Mouse (Mus musculus): ENCODE measurements around the gene Orm1. TPM values are rescaled to one million over a fixed set of nuclear protein-coding genes. Genes with fewer than 3 reads are reported as not detected.

The Orm1 gene
- not detected in 2 replicates for polyA plus RNA-seq (2016; fragmentation: Nextera tagmentation; extraction: Ambion mirVana)

DNA sequence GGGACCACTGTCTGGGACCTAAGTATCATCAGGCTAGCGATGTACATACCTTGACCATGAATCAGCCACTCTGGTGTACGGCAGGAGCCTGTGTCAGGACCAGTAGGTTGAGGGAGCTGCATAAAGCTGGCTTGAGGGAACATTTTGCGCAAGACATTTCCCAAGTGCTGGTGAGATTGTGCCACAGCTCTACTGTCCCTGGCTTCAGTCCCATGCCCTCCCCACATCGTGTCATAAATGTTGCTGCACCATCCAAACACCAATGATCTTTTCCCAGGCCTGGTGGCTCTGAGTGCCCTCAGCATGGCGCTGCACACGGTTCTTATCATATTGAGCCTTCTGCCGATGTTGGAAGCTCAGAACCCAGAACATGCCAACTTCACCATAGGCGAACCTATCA, at the start of gene Orm1:
Orm1 (plus strand) TSS at position 266 of the 400 bp plus-strand sequence.
- H3K4me3 ChIP-seq: no peak within 1 kb of the TSS
- ATAC-seq (ENCODE audit: insufficient number of reproducible peaks, low FRiP score): no peak
- no peaks in the 10 kb centered on the region for H3K36me3 ChIP-seq
- WGBS: 81% methylated on average over 8 of the region's 8 CpGs
- no peaks in the 10 kb centered on the region for H3K4me1 ChIP-seq (replicated peaks)
- no peak within 1 kb of the TSS for H3K9ac ChIP-seq
- H3K27ac ChIP-seq (ENCODE audit: poor library complexity, severe bottlenecking): no peak within 1 kb of the TSS
- no peaks in the 10 kb centered on the region; the same call in 1 of the 2 replicates for H3K27me3 ChIP-seq (replicated peaks)
- H3K9me3 ChIP-seq (replicated peaks): no peaks in the 10 kb centered on the region
- H3K4me2 ChIP-seq: no peak within 1 kb of the TSS

DNA sequence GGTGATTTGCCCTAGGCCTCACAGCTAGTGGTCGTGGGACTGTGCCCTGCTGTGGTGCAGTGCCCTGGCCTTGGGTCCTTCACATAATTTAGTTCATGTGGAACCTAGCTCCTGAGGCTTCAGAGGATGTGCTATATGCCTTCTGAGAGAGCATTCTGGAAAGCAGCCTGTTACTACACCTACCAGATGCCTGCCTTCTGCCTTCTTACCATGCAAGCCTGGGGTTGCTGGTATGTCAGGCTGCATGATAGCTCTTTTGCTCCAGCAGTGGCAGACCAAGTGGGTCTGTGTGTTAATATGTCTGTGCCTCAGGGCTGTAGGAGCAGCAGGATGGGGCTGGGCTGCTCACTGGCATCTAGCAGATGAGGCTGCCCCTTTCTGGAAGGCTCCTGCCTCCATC, 48.7 kb upstream of the Orm1 start:
- WGBS: 60% methylated on average over 1 of the region's 1 CpGs
- no peak for ATAC-seq (ENCODE audit: insufficient number of reproducible peaks, low FRiP score)
- no peak overlapping the region for H3K9ac ChIP-seq
- 0 out of 2 replicates have a peak, but pooled peaks cover 3% of the 10 kb centered on the region for H3K27me3 ChIP-seq (replicated peaks)
- no peaks in the 10 kb centered on the region for H3K9me3 ChIP-seq (replicated peaks)
- no peak overlapping the region for H3K4me2 ChIP-seq
- H3K27ac ChIP-seq (ENCODE audit: poor library complexity, severe bottlenecking): no peak overlapping the region
- H3K36me3 ChIP-seq: no peaks in the 10 kb centered on the region; the same call in 1 of the 2 replicates
- H3K4me3 ChIP-seq: no peak overlapping the region
- H3K4me1 ChIP-seq (replicated peaks): peaks cover 12% of the 10 kb centered on the region

DNA sequence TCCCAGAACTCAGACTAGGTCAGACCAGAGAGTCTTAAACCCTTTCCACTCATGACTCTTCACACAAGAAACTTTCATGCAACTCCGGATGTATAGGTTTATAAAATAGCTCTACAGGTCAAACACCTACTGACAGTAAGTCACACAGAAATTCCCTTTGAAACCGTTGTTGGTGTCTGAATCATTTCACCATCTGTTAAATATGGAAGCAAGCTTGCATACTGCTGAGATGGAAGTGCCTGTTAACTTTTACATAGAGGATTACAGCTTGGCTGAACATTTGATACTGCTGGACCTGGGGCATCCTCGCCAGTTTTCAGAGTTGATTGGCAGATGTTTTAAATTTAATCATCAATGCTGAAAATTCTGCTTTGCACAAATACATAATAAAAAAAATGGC, 48.1 kb upstream of the Orm1 start:
- H3K36me3 ChIP-seq: no peaks in the 10 kb centered on the region; the same call in 1 of the 2 replicates
- no peak for ATAC-seq (ENCODE audit: insufficient number of reproducible peaks, low FRiP score)

DNA sequence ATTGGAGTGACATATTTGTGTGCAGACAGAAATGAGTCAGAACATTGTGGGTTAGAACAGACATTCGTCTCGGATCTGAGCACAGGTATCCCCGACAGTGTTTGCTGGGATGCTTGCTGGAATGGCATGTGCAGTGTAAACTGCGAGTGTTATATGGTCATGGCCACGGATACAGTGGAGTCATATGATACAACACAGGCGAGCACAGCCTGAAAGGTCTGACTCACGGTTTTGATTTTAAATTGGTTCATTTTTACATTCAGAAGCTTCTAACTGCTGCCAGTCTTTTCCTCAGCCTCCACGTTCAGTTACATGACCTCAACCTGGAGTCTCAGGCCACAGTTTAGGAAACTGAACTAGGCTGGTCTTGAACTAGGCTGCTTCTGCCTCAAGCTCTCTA, 47.5 kb upstream of the Orm1 start:
- WGBS: 67% methylated on average over 8 of the region's 8 CpGs
- 0 out of 2 replicates have a peak, but pooled peaks cover 3% of the 10 kb centered on the region for H3K27me3 ChIP-seq (replicated peaks)
- no peaks in the 10 kb centered on the region for H3K9me3 ChIP-seq (replicated peaks)

More for the DNA sequence above, 48.1 kb upstream of the Orm1 start:
- 57% methylated on average over 3 of the region's 3 CpGs for WGBS
- H3K9me3 ChIP-seq (replicated peaks): no peaks in the 10 kb centered on the region
- no peak overlapping the region for H3K27ac ChIP-seq (ENCODE audit: poor library complexity, severe bottlenecking)
- H3K27me3 ChIP-seq (replicated peaks): 0 out of 2 replicates have a peak, but pooled peaks cover 3% of the 10 kb centered on the region
- H3K4me1 ChIP-seq (replicated peaks): peaks cover 6% of the 10 kb centered on the region
- no peak overlapping the region for H3K4me2 ChIP-seq
- no peak overlapping the region for H3K4me3 ChIP-seq
- no peak overlapping the region for H3K9ac ChIP-seq

DNA sequence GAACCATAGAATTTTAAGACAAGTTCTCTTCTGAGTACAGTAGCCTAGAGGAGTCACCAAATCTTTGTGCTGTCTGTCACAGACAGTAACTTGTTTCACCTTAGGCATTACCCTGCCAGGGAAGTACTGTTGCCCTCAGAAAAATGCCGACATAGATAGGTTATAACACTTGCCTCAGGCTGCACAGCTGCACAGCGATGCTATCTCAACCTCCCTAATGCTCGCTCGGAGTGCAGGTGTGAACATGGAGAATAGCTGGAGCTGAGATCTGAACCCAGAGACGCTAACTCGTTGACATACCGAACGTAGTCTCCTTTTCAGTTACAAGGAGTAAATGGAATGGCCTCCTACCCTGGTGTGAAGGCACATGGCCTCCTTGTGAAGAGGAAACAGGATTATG, 46.2 kb upstream of the Orm1 start:
- WGBS: 79% methylated on average over 8 of the region's 8 CpGs
- Histone ChIP-seq H3K27ac (ENCODE audit: poor library complexity, severe bottlenecking) (no peak overlapping the region), H3K4me2 (no peak overlapping the region), H3K9ac (no peak overlapping the region), H3K4me3 (no peak overlapping the region), H3K27me3 (replicated peaks) (0 out of 2 replicates have a peak, but pooled peaks cover 3% of the 10 kb centered on the region), H3K9me3 (replicated peaks) (no peaks in the 10 kb centered on the region), H3K4me1 (replicated peaks) (peaks cover 5% of the 10 kb centered on the region; the same call in 1 of the 2 replicates), H3K36me3 (no peaks in the 10 kb centered on the region; the same call in 1 of the 2 replicates)
- no peak for ATAC-seq (ENCODE audit: insufficient number of reproducible peaks, low FRiP score)

More for the DNA sequence above, 47.5 kb upstream of the Orm1 start:
- H3K27ac ChIP-seq (ENCODE audit: poor library complexity, severe bottlenecking): no peak overlapping the region
- ATAC-seq (ENCODE audit: insufficient number of reproducible peaks, low FRiP score): no peak
- H3K4me2 ChIP-seq: no peak overlapping the region
- no peaks in the 10 kb centered on the region; the same call in 1 of the 2 replicates for H3K36me3 ChIP-seq
- no peak overlapping the region for H3K9ac ChIP-seq
- H3K4me3 ChIP-seq: no peak overlapping the region
- peaks cover 5% of the 10 kb centered on the region; the same call in 1 of the 2 replicates for H3K4me1 ChIP-seq (replicated peaks)

DNA sequence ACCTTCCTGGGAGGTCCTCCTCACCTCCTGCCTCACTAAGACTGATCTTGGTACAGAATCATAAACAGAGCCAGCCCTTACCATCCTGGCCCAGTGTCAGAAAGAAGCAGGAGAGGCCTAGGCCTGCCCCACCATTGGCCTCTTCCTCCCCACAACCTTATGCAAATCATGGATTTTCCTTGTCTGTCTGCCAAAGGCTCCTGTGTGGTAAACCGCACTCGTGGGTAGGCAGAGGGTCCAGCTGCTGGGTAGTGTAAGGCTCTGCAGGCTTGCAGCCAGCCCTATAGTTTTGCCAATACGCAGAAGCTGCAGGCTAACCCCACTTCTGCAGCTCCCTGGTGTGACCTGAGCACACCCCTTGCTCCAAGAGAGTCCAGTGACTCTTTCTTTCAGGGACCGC, 41.7 kb upstream of the Orm1 start:
- H3K4me3 ChIP-seq: no peak overlapping the region
- no peaks in the 10 kb centered on the region for H3K9me3 ChIP-seq (replicated peaks)
- H3K4me2 ChIP-seq: no peak overlapping the region
- no peak overlapping the region for H3K27ac ChIP-seq (ENCODE audit: poor library complexity, severe bottlenecking)
- WGBS: 57% methylated on average over 4 of the region's 4 CpGs
- ATAC-seq (ENCODE audit: insufficient number of reproducible peaks, low FRiP score): no peak
- peaks cover 12% of the 10 kb centered on the region; the same call in 1 of the 2 replicates for H3K27me3 ChIP-seq (replicated peaks)
- no peak overlapping the region for H3K9ac ChIP-seq
- H3K36me3 ChIP-seq: no peaks in the 10 kb centered on the region
- peaks cover 2% of the 10 kb centered on the region; the same call in 1 of the 2 replicates for H3K4me1 ChIP-seq (replicated peaks)

DNA sequence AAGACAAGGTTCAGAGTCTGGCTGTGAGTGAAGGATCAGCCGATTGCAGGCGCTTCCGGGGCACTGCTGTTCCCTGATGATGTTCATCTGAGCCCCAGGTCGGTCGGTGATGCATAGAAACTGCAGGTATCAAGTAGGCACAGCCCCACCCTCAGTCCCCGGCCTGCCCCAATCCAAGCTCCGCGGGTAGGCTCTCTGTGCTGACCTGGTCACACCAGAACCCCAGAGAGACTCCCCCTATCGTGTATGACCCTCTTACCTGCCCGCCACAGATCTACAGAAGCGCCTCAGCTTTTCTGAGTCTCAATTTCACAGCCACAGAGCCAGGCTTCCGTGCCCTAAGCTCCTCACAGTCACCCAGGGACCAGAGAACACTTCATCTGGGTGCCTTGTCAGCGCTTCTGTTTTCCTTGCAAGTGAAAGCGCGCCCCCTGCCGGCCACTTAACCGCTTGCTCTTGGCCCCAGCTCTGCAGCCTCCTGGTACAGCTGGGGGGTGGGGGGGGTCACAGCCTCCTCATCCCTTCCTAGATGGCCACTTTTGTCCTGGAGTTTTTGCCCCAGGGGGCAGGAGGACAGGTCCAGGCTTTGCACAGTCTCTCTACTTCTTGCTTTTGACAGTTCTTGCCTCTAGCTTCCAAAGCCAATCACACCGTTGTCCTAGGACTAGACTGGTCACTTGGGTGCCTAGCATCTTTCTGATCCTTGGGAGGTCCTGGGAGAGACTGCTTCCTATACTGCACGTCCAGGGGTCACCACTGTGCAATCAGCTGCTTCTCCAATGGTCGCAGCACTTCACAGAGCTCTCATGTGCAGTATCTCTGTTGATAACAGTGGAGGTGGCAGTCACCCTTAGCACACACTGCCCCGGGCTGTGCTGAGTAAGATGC, 36.9 kb upstream of the Orm1 start:
- peaks cover 9% of the 10 kb centered on the region; the same call in 1 of the 2 replicates for H3K27me3 ChIP-seq (replicated peaks)
- no peaks in the 10 kb centered on the region for H3K36me3 ChIP-seq
- H3K4me3 ChIP-seq: no peak overlapping the region
- WGBS: 26% methylated on average over 21 of the region's 21 CpGs
- H3K4me2 ChIP-seq: no peak overlapping the region
- ATAC-seq (ENCODE audit: insufficient number of reproducible peaks, low FRiP score): no peak
- H3K27ac ChIP-seq (ENCODE audit: poor library complexity, severe bottlenecking): no peak overlapping the region
- peaks cover 26% of the 10 kb centered on the region for H3K4me1 ChIP-seq (replicated peaks)
- H3K9ac ChIP-seq: no peak overlapping the region
- no peaks in the 10 kb centered on the region for H3K9me3 ChIP-seq (replicated peaks)

DNA sequence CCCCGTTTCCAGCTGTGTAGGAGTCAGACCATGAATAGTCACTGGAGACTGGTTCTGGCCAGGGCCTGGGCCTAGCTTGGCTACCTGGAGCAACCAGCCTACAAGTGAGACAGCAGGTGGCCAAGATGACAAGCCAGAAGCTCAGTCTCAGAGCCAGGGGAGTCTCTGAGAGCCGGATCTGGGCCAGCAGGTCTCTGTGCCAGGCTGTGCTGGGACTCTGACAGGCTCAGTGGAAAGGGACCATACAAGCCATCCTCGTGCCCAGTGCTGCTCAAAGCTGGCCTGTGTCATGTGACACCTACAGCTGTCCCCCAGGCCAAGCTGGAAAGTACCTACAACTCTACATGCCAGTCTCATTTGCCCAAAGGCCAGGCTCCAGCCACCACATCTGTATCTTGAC, 36.0 kb upstream of the Orm1 start:
- no peak overlapping the region for H3K27ac ChIP-seq (ENCODE audit: poor library complexity, severe bottlenecking)
- no peak overlapping the region for H3K4me3 ChIP-seq
- H3K9ac ChIP-seq: no peak overlapping the region
- no peaks in the 10 kb centered on the region for H3K36me3 ChIP-seq
- H3K9me3 ChIP-seq (replicated peaks): no peaks in the 10 kb centered on the region
- no peak overlapping the region for H3K4me2 ChIP-seq
- peaks cover 26% of the 10 kb centered on the region for H3K4me1 ChIP-seq (replicated peaks)
- H3K27me3 ChIP-seq (replicated peaks): peaks cover 9% of the 10 kb centered on the region; the same call in 1 of the 2 replicates
- ATAC-seq (ENCODE audit: insufficient number of reproducible peaks, low FRiP score): no peak
- 58% methylated on average over 3 of the region's 3 CpGs for WGBS

DNA sequence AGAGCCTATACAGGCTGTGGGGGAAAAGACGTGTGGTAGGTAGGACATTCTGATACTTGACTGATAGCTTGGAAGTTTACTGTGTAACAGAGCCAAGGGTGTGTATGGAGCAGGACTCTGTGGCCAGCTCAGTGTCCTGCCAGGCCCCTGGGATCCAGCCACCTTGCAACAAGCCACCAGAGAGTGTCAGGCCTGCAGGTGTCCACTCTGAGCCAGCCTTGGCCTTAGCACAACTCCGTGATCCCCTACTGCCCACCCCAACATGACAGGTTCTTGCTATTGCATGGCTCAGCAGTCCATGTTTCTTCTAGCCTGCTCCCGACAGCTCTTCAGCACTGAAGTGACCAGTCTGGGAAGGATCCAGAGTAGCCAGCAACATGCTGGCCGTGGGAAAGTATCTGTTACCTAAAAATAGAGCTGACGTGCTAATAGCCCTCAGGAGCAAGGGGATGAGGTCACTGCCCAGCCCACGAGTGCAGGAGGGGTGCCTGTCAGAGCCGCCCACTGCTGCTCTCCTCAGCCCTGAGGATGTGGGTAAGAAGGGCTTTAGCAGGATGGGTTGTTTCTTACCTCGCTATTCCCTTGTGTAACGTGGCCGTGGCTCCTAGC, 34.0 kb upstream of the Orm1 start:
- peaks cover 9% of the 10 kb centered on the region; the same call in 1 of the 2 replicates for H3K27me3 ChIP-seq (replicated peaks)
- no peak overlapping the region for H3K4me3 ChIP-seq
- H3K36me3 ChIP-seq: no peaks in the 10 kb centered on the region
- H3K9ac ChIP-seq: peak overlapping the region; percentile 39; the same call in 1 of the 2 replicates
- peak overlapping the region; percentile 90 for H3K27ac ChIP-seq (ENCODE audit: poor library complexity, severe bottlenecking)
- peak; percentile 70 for ATAC-seq (ENCODE audit: insufficient number of reproducible peaks, low FRiP score)
- WGBS: 22% methylated on average over 10 of the region's 10 CpGs
- no peaks in the 10 kb centered on the region for H3K9me3 ChIP-seq (replicated peaks)
- H3K4me1 ChIP-seq (replicated peaks): peaks cover 26% of the 10 kb centered on the region
- H3K4me2 ChIP-seq: peak overlapping the region; percentile 22; the same call in 1 of the 2 replicates

DNA sequence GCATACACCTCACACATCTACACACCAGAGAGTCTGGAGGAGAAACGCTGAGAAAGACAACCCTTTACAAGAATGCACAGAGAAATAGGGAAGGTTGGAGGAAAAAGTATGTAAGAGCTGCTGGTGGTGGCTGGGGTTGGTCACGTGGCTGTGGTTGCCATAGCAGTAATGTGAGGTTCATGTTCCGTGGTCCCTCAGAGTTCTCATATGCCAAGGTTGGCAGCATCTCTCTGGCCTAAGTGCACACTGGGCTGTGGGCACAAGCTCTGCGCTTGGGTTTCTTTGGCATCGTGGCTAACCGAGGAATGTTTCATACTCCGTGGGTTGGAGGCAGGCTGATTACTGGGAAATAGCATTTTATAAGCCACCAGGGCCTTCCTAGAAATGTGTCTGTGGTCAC, 32.9 kb upstream of the Orm1 start:
- no peak overlapping the region for H3K4me2 ChIP-seq
- ATAC-seq (ENCODE audit: insufficient number of reproducible peaks, low FRiP score): no peak
- H3K36me3 ChIP-seq: no peaks in the 10 kb centered on the region
- no peak overlapping the region for H3K27ac ChIP-seq (ENCODE audit: poor library complexity, severe bottlenecking)
- WGBS: 84% methylated on average over 7 of the region's 7 CpGs
- peaks cover 3% of the 10 kb centered on the region; the same call in 1 of the 2 replicates for H3K27me3 ChIP-seq (replicated peaks)
- H3K9me3 ChIP-seq (replicated peaks): no peaks in the 10 kb centered on the region
- no peak overlapping the region for H3K9ac ChIP-seq
- H3K4me1 ChIP-seq (replicated peaks): peaks cover 29% of the 10 kb centered on the region
- H3K4me3 ChIP-seq: no peak overlapping the region

DNA sequence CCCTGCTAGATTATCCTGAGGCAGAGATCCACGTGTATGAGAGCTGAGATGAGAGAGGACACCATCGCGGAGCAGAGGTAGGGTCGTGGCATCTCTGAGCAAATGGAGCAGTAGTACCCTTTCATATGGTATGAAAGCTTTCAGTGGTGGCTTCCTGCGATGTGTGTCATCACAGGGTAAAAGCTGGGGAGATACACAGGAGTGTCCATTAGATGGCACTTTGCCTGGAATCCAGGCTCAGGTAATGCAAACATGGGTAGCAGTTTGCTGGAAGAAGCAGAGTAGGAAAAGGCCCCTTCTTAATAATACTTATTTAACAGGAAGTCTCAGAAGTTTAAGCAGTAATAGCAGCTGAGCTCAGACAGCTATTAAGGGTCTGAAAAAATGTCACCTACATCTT, 30.3 kb upstream of the Orm1 start:
- no peak for ATAC-seq (ENCODE audit: insufficient number of reproducible peaks, low FRiP score)
- H3K36me3 ChIP-seq: no peaks in the 10 kb centered on the region

More for the DNA sequence above, 30.3 kb upstream of the Orm1 start:
- WGBS: 73% methylated on average over 5 of the region's 5 CpGs
- no peak overlapping the region for H3K4me3 ChIP-seq
- H3K4me2 ChIP-seq: no peak overlapping the region
- no peak overlapping the region for H3K27ac ChIP-seq (ENCODE audit: poor library complexity, severe bottlenecking)
- H3K9ac ChIP-seq: no peak overlapping the region
- H3K27me3 ChIP-seq (replicated peaks): 0 out of 2 replicates have a peak, but pooled peaks cover 4% of the 10 kb centered on the region
- peaks cover 21% of the 10 kb centered on the region for H3K4me1 ChIP-seq (replicated peaks)
- no peaks in the 10 kb centered on the region for H3K9me3 ChIP-seq (replicated peaks)
